Mouse (Mus musculus) adrenal gland, adult 18-20 months (tissue): ENCODE results near the gene Pbx3. TPM values are rescaled to one million over a fixed set of nuclear protein-coding genes. Genes with fewer than 3 reads are reported as not detected.

Experiments used
- DNase-seq, 2 experiments: peaks; one replicate each; pipeline ENCODE4 v3.0.0; 2021 to 2022; ENCODE audit warnings: low spot score in 2 of 2
- total RNA-seq, 2 experiments: library from RNA; stranded (reverse); gene quantifications; 1 replicate in 1 of 2; 2 replicates in 1 of 2; pipeline ENCODE4 v1.2.3; 2021

The Pbx3 gene
- total RNA-seq, 2 experiments from 2014 or later = 55.0 to 85.4 TPM

GRCm38 (mm10) chr2:34233271-34233670 lies 139.7 kb downstream of the Pbx3 start:
- no peak for DNase-seq

GRCm38 (mm10) chr2:34227688-34228087 lies 145.3 kb downstream of the Pbx3 start:
- DNase-seq = no peak

GRCm38 (mm10) chr2:34225470-34225869 lies 147.5 kb downstream of the Pbx3 start:
- DNase-seq = no peak

GRCm38 (mm10) chr2:34221477-34221876 lies 151.5 kb downstream of the Pbx3 start:
- no peak for DNase-seq

GRCm38 (mm10) chr2:34219150-34219549 lies 153.8 kb downstream of the Pbx3 start:
- no peak for DNase-seq

GRCm38 (mm10) chr2:34217596-34217995 lies 155.3 kb downstream of the Pbx3 start:
- no peak for DNase-seq

- no peak for DNase-seq
Measured at GRCm38 (mm10) chr2:34215496-34215895, 157.4 kb downstream of the Pbx3 start.

- DNase-seq = no peak
Measured at GRCm38 (mm10) chr2:34212418-34212817, 160.5 kb downstream of the Pbx3 start.

GRCm38 (mm10) chr2:34204797-34205196 lies 168.1 kb downstream of the Pbx3 start:
- DNase-seq = no peak

- DNase-seq = no peak
Measured at GRCm38 (mm10) chr2:34204325-34204724, 168.6 kb downstream of the Pbx3 start.

- no peak for DNase-seq
Measured at GRCm38 (mm10) chr2:34193870-34194820, 178.8 kb downstream of the Pbx3 start.

- DNase-seq = no peak
Measured at GRCm38 (mm10) chr2:34193276-34193675, 179.7 kb downstream of the Pbx3 start.

GRCm38 (mm10) chr2:34187366-34187765 lies 185.6 kb downstream of the Pbx3 start:
- DNase-seq = no peak

- DNase-seq = no peak
Measured at GRCm38 (mm10) chr2:34181600-34181999, 191.3 kb downstream of the Pbx3 start.

GRCm38 (mm10) chr2:34179299-34179698 lies 193.6 kb downstream of the Pbx3 start:
- no peak for DNase-seq

- DNase-seq = no peak
Measured at GRCm38 (mm10) chr2:34178653-34179052, 194.3 kb downstream of the Pbx3 start.

- no peak for DNase-seq
Measured at GRCm38 (mm10) chr2:34170424-34170823, 202.5 kb downstream of the Pbx3 start.

GRCm38 (mm10) chr2:34169626-34170025 lies 203.3 kb downstream of the Pbx3 start:
- no peak for DNase-seq

GRCm38 (mm10) chr2:34168191-34168590 lies 204.8 kb downstream of the Pbx3 start:
- no peak for DNase-seq

GRCm38 (mm10) chr2:34162484-34162883 lies 210.5 kb downstream of the Pbx3 start:
- DNase-seq = no peak

GRCm38 (mm10) chr2:34157746-34158145 lies 215.2 kb downstream of the Pbx3 start:
- DNase-seq = peak in 1 of 2 experiments; percentile 21

GRCm38 (mm10) chr2:34154833-34155232 lies 218.1 kb downstream of the Pbx3 start:
- DNase-seq = no peak

GRCm38 (mm10) chr2:34153336-34153735 lies 219.6 kb downstream of the Pbx3 start:
- DNase-seq = no peak
